In the genomic region with DNA sequence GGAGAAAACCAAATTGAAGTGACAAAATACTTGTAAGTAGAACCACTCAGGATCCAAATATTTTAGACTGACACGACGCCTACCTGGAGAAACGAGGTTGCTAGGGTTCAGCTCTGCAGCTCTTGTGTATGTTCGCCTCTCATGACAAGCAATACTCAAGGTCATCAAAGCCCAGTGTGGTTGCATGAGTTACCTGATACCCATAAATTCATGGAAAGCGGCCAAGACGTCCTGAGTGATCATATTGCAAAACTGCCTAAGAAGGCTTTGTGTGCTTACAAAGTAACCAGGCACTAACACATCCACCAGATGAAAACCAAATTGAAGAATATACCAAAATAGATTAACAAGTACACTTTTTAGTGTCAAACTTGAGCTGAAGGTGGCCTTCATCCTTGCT, we compare ENCODE assay signal across 23 mouse cellular contexts. TPM values are rescaled to one million over a fixed set of nuclear protein-coding genes. Genes with fewer than 3 reads are reported as not detected.
DNase-seq lines count a peak whose midpoint lies in the region; ATAC-seq and TF ChIP-seq lines count a peak whose summit lies in the region.
"Had no signal": no experiment of that assay in that cellular context is flagged by ENCODE, and none has a peak within 500 bp of the region (broad histone marks: within the 10 kb centered on the region; RNA-seq: fewer than 3 reads in every experiment).

No protein-coding gene starts in this region.

- 85% methylated on average over 6 of the region's 6 CpGs for WGBS in embryonic facial prominence, embryonic 11.5 days
- 92% methylated on average over 6 of the region's 6 CpGs for WGBS in embryonic facial prominence, embryonic 10.5 days
- WGBS in heart, embryonic 10.5 days, result 90% methylated on average over 6 of the region's 6 CpGs
- WGBS in heart, embryonic 12.5 days, result 92% methylated on average over 6 of the region's 6 CpGs
- WGBS in lung, postnatal 0 days, result 85% methylated on average over 6 of the region's 6 CpGs
- WGBS in forebrain, embryonic 13.5 days, result 94% methylated on average over 6 of the region's 6 CpGs

- peaks cover 4% of the 10 kb centered on the region for H3K36me3 ChIP-seq in embryonic facial prominence, embryonic 11.5 days (replicated peaks; ENCODE audit: control insufficient read depth, insufficient read depth, low read depth, low read length)
- H3K36me3 ChIP-seq in embryonic facial prominence, embryonic 10.5 days (replicated peaks), result peaks cover 67% of the 10 kb centered on the region
- peaks cover 52% of the 10 kb centered on the region for H3K36me3 ChIP-seq in heart, embryonic 10.5 days
- peaks cover 49% of the 10 kb centered on the region for H3K36me3 ChIP-seq in heart, embryonic 12.5 days
- peaks cover 27% of the 10 kb centered on the region for H3K36me3 ChIP-seq in lung, postnatal 0 days (ENCODE audit: insufficient read depth, low read length)
- H3K36me3 ChIP-seq in forebrain, embryonic 13.5 days (ENCODE audit: poor library complexity, severe bottlenecking), result peaks cover 50% of the 10 kb centered on the region

- DNase-seq in embryonic facial prominence, embryonic 11.5 days (ENCODE audit: low spot score), result peak; percentile 10
- DNase-seq in embryonic facial prominence, embryonic 10.5 days (ENCODE audit: low spot score), result no peak
- DNase-seq in heart, embryonic 10.5 days (ENCODE audit: low spot score), result peak; percentile 63
- peak; percentile 29 for DNase-seq in lung, postnatal 25 days (ENCODE audit: low spot score)
- DNase-seq in lung, postnatal 0 days (ENCODE audit: low spot score), result no peak
- DNase-seq in skeletal muscle tissue, adult 2 months (ENCODE audit: low read depth, low spot score), result peak; percentile 78
- DNase-seq: adrenal gland, postnatal 14 days; cerebellum, adult 11 months; cerebellum, adult 9-10 months; forebrain, postnatal 0 days; heart, postnatal 4 days; kidney, adult 9 months; kidney, postnatal 10 days; liver; midbrain, embryonic 14.5 days; retina, postnatal 1 day; right cerebral cortex, postnatal 14 days; thymus, postnatal 14 days had no signal

- no peaks in the 10 kb centered on the region for H3K27me3 ChIP-seq in embryonic facial prominence, embryonic 11.5 days (ENCODE audit: control insufficient read depth, insufficient read depth, low read length)
- H3K27me3 ChIP-seq in embryonic facial prominence, embryonic 10.5 days (replicated peaks; ENCODE audit: low read depth, poor library complexity, severe bottlenecking), result no peaks in the 10 kb centered on the region
- H3K27me3 ChIP-seq in heart, embryonic 10.5 days (ENCODE audit: insufficient read depth, poor library complexity, severe bottlenecking), result no peaks in the 10 kb centered on the region
- H3K27me3 ChIP-seq in heart, embryonic 12.5 days (replicated peaks), result no peaks in the 10 kb centered on the region
- no peaks in the 10 kb centered on the region for H3K27me3 ChIP-seq in lung, postnatal 0 days (replicated peaks; ENCODE audit: insufficient read depth, low read length)
- H3K27me3 ChIP-seq in forebrain, embryonic 13.5 days, result no peaks in the 10 kb centered on the region
- H3K27me3 ChIP-seq: hindbrain, embryonic 13.5 days had no signal

- no peak overlapping the region for H3K9ac ChIP-seq in embryonic facial prominence, embryonic 11.5 days (replicated peaks; ENCODE audit: low read length)
- no peak overlapping the region for H3K9ac ChIP-seq in heart, embryonic 12.5 days
- H3K9ac ChIP-seq in lung, postnatal 0 days (replicated peaks; ENCODE audit: low read depth), result no peak overlapping the region
- no peak overlapping the region for H3K9ac ChIP-seq in forebrain, embryonic 13.5 days
- H3K9ac ChIP-seq: forebrain, postnatal 0 days; hindbrain, embryonic 13.5 days had no signal

- H3K4me3 ChIP-seq in embryonic facial prominence, embryonic 11.5 days (ENCODE audit: low read depth, low read length), result no peak overlapping the region
- no peak overlapping the region for H3K4me3 ChIP-seq in embryonic facial prominence, embryonic 10.5 days
- no peak overlapping the region for H3K4me3 ChIP-seq in heart, embryonic 10.5 days
- H3K4me3 ChIP-seq in heart, embryonic 12.5 days, result no peak overlapping the region
- no peak overlapping the region for H3K4me3 ChIP-seq in lung, postnatal 0 days (ENCODE audit: low read depth, low read length)
- H3K4me3 ChIP-seq in forebrain, embryonic 13.5 days, result no peak overlapping the region
- H3K4me3 ChIP-seq: hindbrain, embryonic 13.5 days had no signal

- no peak for TF ChIP-seq CTCF in lung, postnatal 0 days (IDR thresholded peaks at IDR 0.05)

- no peak overlapping the region for H3K27ac ChIP-seq in embryonic facial prominence, embryonic 11.5 days (replicated peaks; ENCODE audit: low read depth, low read length)
- no peak overlapping the region for H3K27ac ChIP-seq in embryonic facial prominence, embryonic 10.5 days (replicated peaks)
- H3K27ac ChIP-seq in heart, embryonic 10.5 days, result no peak overlapping the region
- H3K27ac ChIP-seq in heart, embryonic 12.5 days (ENCODE audit: poor library complexity, severe bottlenecking), result no peak overlapping the region
- H3K27ac ChIP-seq in lung, postnatal 0 days (ENCODE audit: low read length), result no peak overlapping the region
- H3K27ac ChIP-seq in forebrain, embryonic 13.5 days, result no peak overlapping the region
- H3K27ac ChIP-seq: hindbrain, embryonic 13.5 days had no signal

- TF ChIP-seq EP300 in lung, postnatal 0 days (IDR thresholded peaks at IDR 0.05), result no peak

- H3K4me1 ChIP-seq in embryonic facial prominence, embryonic 11.5 days (ENCODE audit: control insufficient read depth, insufficient read depth, low read length), result no peaks in the 10 kb centered on the region
- no peaks in the 10 kb centered on the region for H3K4me1 ChIP-seq in embryonic facial prominence, embryonic 10.5 days
- H3K4me1 ChIP-seq in heart, embryonic 10.5 days, result peaks cover 7% of the 10 kb centered on the region; the same call in 1 of the 2 replicates
- H3K4me1 ChIP-seq in heart, embryonic 12.5 days (replicated peaks), result 0 out of 2 replicates have a peak, but pooled peaks cover 3% of the 10 kb centered on the region
- no peaks in the 10 kb centered on the region for H3K4me1 ChIP-seq in lung, postnatal 0 days (ENCODE audit: insufficient read depth, low read depth, low read length)
- no peaks in the 10 kb centered on the region for H3K4me1 ChIP-seq in forebrain, embryonic 13.5 days
- H3K4me1 ChIP-seq: hindbrain, embryonic 13.5 days had no signal

- H3K4me2 ChIP-seq in embryonic facial prominence, embryonic 11.5 days (ENCODE audit: low read depth, low read length), result no peak overlapping the region
- no peak overlapping the region for H3K4me2 ChIP-seq in heart, embryonic 12.5 days
- no peak overlapping the region for H3K4me2 ChIP-seq in lung, postnatal 0 days (replicated peaks; ENCODE audit: low read depth, low read length)
- H3K4me2 ChIP-seq in forebrain, embryonic 13.5 days, result no peak overlapping the region
- H3K4me2 ChIP-seq: hindbrain, embryonic 13.5 days had no signal

- no peak for ATAC-seq in embryonic facial prominence, embryonic 11.5 days (replicated peaks; ENCODE audit: insufficient number of reproducible peaks, low FRiP score, low TSS enrichment, low read depth)
- no peak for ATAC-seq in heart, embryonic 12.5 days (ENCODE audit: insufficient number of reproducible peaks, low FRiP score)
- no peak for ATAC-seq in lung, postnatal 0 days
- ATAC-seq in forebrain, embryonic 13.5 days, result no peak
- ATAC-seq: forebrain, postnatal 0 days; intestine, embryonic 16.5 days had no signal

- H3K9me3 ChIP-seq in embryonic facial prominence, embryonic 11.5 days (replicated peaks; ENCODE audit: control insufficient read depth, low read length), result no peaks in the 10 kb centered on the region
- H3K9me3 ChIP-seq in embryonic facial prominence, embryonic 10.5 days, result no peaks in the 10 kb centered on the region
- no peaks in the 10 kb centered on the region for H3K9me3 ChIP-seq in heart, embryonic 10.5 days
- H3K9me3 ChIP-seq in heart, embryonic 12.5 days (replicated peaks), result no peaks in the 10 kb centered on the region
- H3K9me3 ChIP-seq in lung, postnatal 0 days (ENCODE audit: low read length), result no peaks in the 10 kb centered on the region
- no peaks in the 10 kb centered on the region for H3K9me3 ChIP-seq in forebrain, embryonic 13.5 days (replicated peaks)
- H3K9me3 ChIP-seq: hindbrain, embryonic 13.5 days had no signal

RNA-seq across cellular contexts. Expression of a gene that starts 4.8 kb away (rescaled TPM):
- 0.56 TPM in 1 of 2 replicates, not detected in the other for polyA plus RNA-seq in embryonic facial prominence, embryonic 11.5 days (2014; fragmentation: Nextera tagmentation; extraction: Ambion mirVana)
- polyA plus RNA-seq in embryonic facial prominence, embryonic 10.5 days (2016; fragmentation: Nextera tagmentation; extraction: Ambion mirVana), result not detected in 2 replicates
- polyA plus RNA-seq in heart, embryonic 10.5 days (2016; fragmentation: Nextera tagmentation; extraction: Ambion mirVana), result not detected in 2 replicates
- 0.30 TPM in 1 of 2 replicates, not detected in the other for polyA plus RNA-seq in heart, embryonic 12.5 days (2016; fragmentation: Nextera tagmentation; extraction: Ambion mirVana)
- 0.44 and 0.45 TPM in 2 replicates for polyA plus RNA-seq in lung, postnatal 0 days (2015; fragmentation: Nextera tagmentation; extraction: Ambion mirVana)
- polyA plus RNA-seq in forebrain, embryonic 13.5 days (2015; fragmentation: Nextera tagmentation; extraction: Ambion mirVana), result not detected in 2 replicates
- polyA plus RNA-seq: forebrain, postnatal 0 days; hindbrain, embryonic 13.5 days; intestine, embryonic 16.5 days; limb, embryonic 11.5 days; midbrain, embryonic 14.5 days had no signal

RNA-seq across cellular contexts. Expression of a gene that starts 10.9 kb away (rescaled TPM):
- 122 and 127 TPM in 2 replicates for polyA plus RNA-seq in embryonic facial prominence, embryonic 11.5 days (2014; fragmentation: Nextera tagmentation; extraction: Ambion mirVana)
- 139 and 144 TPM in 2 replicates for polyA plus RNA-seq in embryonic facial prominence, embryonic 10.5 days (2016; fragmentation: Nextera tagmentation; extraction: Ambion mirVana)
- polyA plus RNA-seq in heart, embryonic 10.5 days (2016; fragmentation: Nextera tagmentation; extraction: Ambion mirVana), result 109 and 122 TPM in 2 replicates
- 93.4 and 93.7 TPM in 2 replicates for polyA plus RNA-seq in heart, embryonic 12.5 days (2016; fragmentation: Nextera tagmentation; extraction: Ambion mirVana)
- 48.0 and 53.6 TPM in 2 replicates for polyA plus RNA-seq in lung, postnatal 0 days (2015; fragmentation: Nextera tagmentation; extraction: Ambion mirVana)
- polyA plus RNA-seq in forebrain, embryonic 13.5 days (2015; fragmentation: Nextera tagmentation; extraction: Ambion mirVana), result 135 and 142 TPM in 2 replicates

RNA-seq across cellular contexts. Expression of a gene that starts 33.4 kb away (rescaled TPM):
- polyA plus RNA-seq in embryonic facial prominence, embryonic 11.5 days (2014; fragmentation: Nextera tagmentation; extraction: Ambion mirVana), result 3.6 and 4.8 TPM in 2 replicates
- 2.1 and 3.4 TPM in 2 replicates for polyA plus RNA-seq in embryonic facial prominence, embryonic 10.5 days (2016; fragmentation: Nextera tagmentation; extraction: Ambion mirVana)
- polyA plus RNA-seq in heart, embryonic 10.5 days (2016; fragmentation: Nextera tagmentation; extraction: Ambion mirVana), result 3.4 and 4.4 TPM in 2 replicates
- polyA plus RNA-seq in heart, embryonic 12.5 days (2016; fragmentation: Nextera tagmentation; extraction: Ambion mirVana), result 5.1 and 5.9 TPM in 2 replicates
- 3.4 and 3.5 TPM in 2 replicates for polyA plus RNA-seq in lung, postnatal 0 days (2015; fragmentation: Nextera tagmentation; extraction: Ambion mirVana)
- polyA plus RNA-seq in forebrain, embryonic 13.5 days (2015; fragmentation: Nextera tagmentation; extraction: Ambion mirVana), result 0.75 and 1.3 TPM in 2 replicates

RNA-seq across cellular contexts. Expression of a gene that starts 48.7 kb away (rescaled TPM):
- polyA plus RNA-seq in embryonic facial prominence, embryonic 11.5 days (2014; fragmentation: Nextera tagmentation; extraction: Ambion mirVana), result 530 and 576 TPM in 2 replicates
- 469 and 474 TPM in 2 replicates for polyA plus RNA-seq in embryonic facial prominence, embryonic 10.5 days (2016; fragmentation: Nextera tagmentation; extraction: Ambion mirVana)
- 352 and 387 TPM in 2 replicates for polyA plus RNA-seq in heart, embryonic 10.5 days (2016; fragmentation: Nextera tagmentation; extraction: Ambion mirVana)
- polyA plus RNA-seq in heart, embryonic 12.5 days (2016; fragmentation: Nextera tagmentation; extraction: Ambion mirVana), result 341 and 357 TPM in 2 replicates
- 167 and 191 TPM in 2 replicates for polyA plus RNA-seq in lung, postnatal 0 days (2015; fragmentation: Nextera tagmentation; extraction: Ambion mirVana)
- polyA plus RNA-seq in forebrain, embryonic 13.5 days (2015; fragmentation: Nextera tagmentation; extraction: Ambion mirVana), result 468 and 476 TPM in 2 replicates

Comparison
In these comparisons a context has a peak if more than half of its experiments do, and no peak if none do; other contexts are left out.
1. DNase-seq: peak in embryonic facial prominence, embryonic 11.5 days (single experiment), heart, embryonic 10.5 days (single experiment), lung, postnatal 25 days (single experiment) and skeletal muscle tissue, adult 2 months (single experiment); none in embryonic facial prominence, embryonic 10.5 days (single experiment) and lung, postnatal 0 days (single experiment).